9 mouse cellular contexts compared by ENCODE assay signal in the genomic region with DNA sequence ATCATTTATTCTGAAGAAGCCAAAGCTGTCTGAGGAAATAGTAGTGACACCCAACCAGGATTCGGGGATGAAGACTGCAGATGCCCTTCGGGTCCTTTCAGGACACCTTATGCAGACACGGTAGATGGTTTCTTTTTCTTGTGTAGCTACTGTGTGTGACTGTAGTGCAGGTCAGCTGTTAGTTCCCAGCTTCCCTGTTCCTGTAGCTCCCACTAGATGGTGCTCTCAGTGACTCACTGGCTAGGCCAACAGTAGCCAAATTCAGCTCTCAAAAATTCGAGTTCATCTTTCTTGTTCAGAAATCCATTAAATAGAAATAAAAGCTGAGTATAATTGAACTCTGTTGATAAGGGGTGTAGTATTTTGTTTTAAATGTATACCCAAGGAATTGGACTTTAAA. TPM values are rescaled to one million over a fixed set of nuclear protein-coding genes. Genes with fewer than 3 reads are reported as not detected.
DNase-seq lines count a peak whose midpoint lies in the region; TF ChIP-seq lines count a peak whose summit lies in the region.
"Had no signal": no experiment of that assay in that cellular context is flagged by ENCODE, and none has a peak within 500 bp of the region (broad histone marks: within the 10 kb centered on the region; RNA-seq: fewer than 3 reads in every experiment).

No protein-coding gene starts in this region.

- DNase-seq in gastrocnemius, adult 18-20 months (ENCODE audit: low spot score) = peak; percentile 16
- no peak for DNase-seq in gastrocnemius, postnatal 25 days
- DNase-seq in thymus, adult 2 months = peak; percentile 14
- no peak for DNase-seq in thymus, postnatal 36 days
- peak; percentile 9 for DNase-seq in embryo, embryonic 11.5 days (ENCODE audit: low read depth, low spot score)
- peak; percentile 12 for DNase-seq in lung, adult 2 months
- DNase-seq in Muller cell, postnatal 12 days (ENCODE audit: inconsistent ontology term) = no peak
- DNase-seq in spleen, postnatal 36 days (ENCODE audit: low spot score in 2 of 2) = no peak

- no peak for TF ChIP-seq CTCF in thymus, adult 2 months (IDR thresholded peaks at IDR 0.05; ENCODE audit: borderline replicate concordance, control insufficient read depth, extremely low read depth, insufficient read depth, low read length, poor library complexity)
- TF ChIP-seq CTCF in lung, adult 2 months (IDR thresholded peaks at IDR 0.05; ENCODE audit: insufficient read depth, low read length) = peak; percentile 52

- no peaks in the 10 kb centered on the region for H3K4me1 ChIP-seq in thymus, adult 2 months (replicated peaks; ENCODE audit: control insufficient read depth, insufficient read depth, low read length)
- H3K4me1 ChIP-seq in lung, adult 2 months (ENCODE audit: control insufficient read depth, insufficient read depth, low read length) = no peaks in the 10 kb centered on the region
- H3K4me1 ChIP-seq: neural tube, embryonic 12.5 days had no signal

- no peak overlapping the region for H3K4me3 ChIP-seq in thymus, adult 2 months (ENCODE audit: control insufficient read depth, insufficient read depth, low read length)
- no peak overlapping the region for H3K4me3 ChIP-seq in lung, adult 2 months (replicated peaks; ENCODE audit: extremely low read depth, low read depth, low read length)
- H3K4me3 ChIP-seq: neural tube, embryonic 12.5 days had no signal

- no peak overlapping the region for H3K27ac ChIP-seq in thymus, adult 2 months (ENCODE audit: control insufficient read depth, insufficient read depth, low read length)
- H3K27ac ChIP-seq: neural tube, embryonic 12.5 days had no signal

- no peak for TF ChIP-seq POLR2A in thymus, adult 2 months (IDR thresholded peaks at IDR 0.05; ENCODE audit: control insufficient read depth, extremely low read depth, insufficient read depth, low read length, poor library complexity)
- TF ChIP-seq POLR2A in lung, adult 2 months (IDR thresholded peaks at IDR 0.05; ENCODE audit: borderline replicate concordance, extremely low read depth, low read depth, low read length) = no peak

- H3K36me3 ChIP-seq in thymus, adult 2 months (ENCODE audit: control insufficient read depth, insufficient read depth, low read length) = peaks cover 81% of the 10 kb centered on the region

- no peaks in the 10 kb centered on the region for H3K27me3 ChIP-seq in thymus, adult 2 months (ENCODE audit: control insufficient read depth, insufficient read depth, low read length)
- H3K27me3 ChIP-seq: neural tube, embryonic 12.5 days had no signal

- 72% methylated on average over 4 of the region's 4 CpGs for WGBS in thymus, adult 2 months
- WGBS in lung, adult 2 months = 70% methylated on average over 4 of the region's 4 CpGs

RNA-seq across cellular contexts. Expression of a gene that starts 32.4 kb away (rescaled TPM):
- 10 to 100 TPM; 46.9 to 49.6 TPM for total RNA-seq in gastrocnemius, adult 18-20 months (2021)
- total RNA-seq in gastrocnemius, postnatal 25 days (2021) = 10 to 100 TPM; 40.9 to 44.1 TPM
- 85.0 and 89.8 TPM in 2 replicates for polyA plus RNA-seq in thymus, adult 2 months (2012; rRNA removed)
- polyA plus RNA-seq in lung, adult 2 months (2012; rRNA removed) = 34.5 and 48.0 TPM in 2 replicates

RNA-seq across cellular contexts. Expression of a gene that starts 41.9 kb away (rescaled TPM):
- 10 to 100 TPM; 31.8 to 44.3 TPM for total RNA-seq in gastrocnemius, adult 18-20 months (2021)
- 10 to 100 TPM; 21.4 to 31.3 TPM for total RNA-seq in gastrocnemius, postnatal 25 days (2021)
- polyA plus RNA-seq in thymus, adult 2 months (2012; rRNA removed) = 5.6 and 7.9 TPM in 2 replicates
- polyA plus RNA-seq in lung, adult 2 months (2012; rRNA removed) = 29.0 and 38.6 TPM in 2 replicates

Comparison
In these comparisons a context has a peak if more than half of its experiments do, and no peak if none do; other contexts are left out.
1. DNase-seq: peak in gastrocnemius, adult 18-20 months (single experiment), thymus, adult 2 months (single experiment), embryo, embryonic 11.5 days (single experiment) and lung, adult 2 months (single experiment); none in gastrocnemius, postnatal 25 days (single experiment), thymus, postnatal 36 days (0 of 2), Muller cell, postnatal 12 days (single experiment) and spleen, postnatal 36 days (0 of 2).